Mouse (Mus musculus): ENCODE data around the gene Gpatch4. TPM values are rescaled to one million over a fixed set of nuclear protein-coding genes. Genes with fewer than 3 reads are reported as not detected.

Gene Gpatch4
- polyA plus RNA-seq, 1 experiment from 2014 or later = 14.3 TPM

DNA sequence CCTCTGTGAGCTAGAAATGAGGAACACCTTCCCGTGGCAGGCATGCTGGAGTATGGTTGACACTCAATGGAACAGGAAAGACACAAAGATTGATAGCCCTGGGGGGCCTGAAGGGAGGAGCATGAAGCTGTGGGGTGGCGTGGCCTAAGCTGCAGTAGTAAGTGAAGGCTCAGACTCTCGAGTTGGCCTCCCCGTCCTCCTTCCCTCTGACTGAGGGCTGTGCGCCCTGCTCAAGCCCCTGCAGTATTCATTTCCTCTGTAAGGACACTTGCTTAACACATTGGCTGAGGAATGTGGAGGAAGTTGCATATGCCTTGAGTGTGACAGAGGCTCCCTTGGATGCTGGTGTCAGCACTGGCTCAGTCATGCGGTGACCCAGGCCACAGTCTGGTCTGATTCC, 59.7 kb downstream of the Gpatch4 start:
- Histone ChIP-seq H3K9me3 (ENCODE audit: low read length) (no peaks in the 10 kb centered on the region), H3K4me1 (ENCODE audit: insufficient read depth) (no peaks in the 10 kb centered on the region), H3K4me2 (ENCODE audit: low read depth, low read length) (no peak overlapping the region), H3K9ac (replicated peaks) (no peak overlapping the region), H3K27me3 (ENCODE audit: insufficient read depth, low read length) (no peaks in the 10 kb centered on the region), H3K4me3 (ENCODE audit: low read depth, low read length) (no peak overlapping the region), H3K36me3 (replicated peaks; ENCODE audit: insufficient read depth, low read length) (peaks cover 12% of the 10 kb centered on the region), H3K27ac (ENCODE audit: low read depth) (peak overlapping the region; percentile 72)
- 56% methylated on average over 6 of the region's 6 CpGs for WGBS (ENCODE audit: insufficient replicate concordance)
- no peak for TF ChIP-seq EP300 (IDR thresholded peaks at IDR 0.05; ENCODE audit: low read depth)
- TF ChIP-seq CTCF (IDR thresholded peaks at IDR 0.05; ENCODE audit: low read depth) = no peak
- DNase-seq = peak; percentile 33
- peak; percentile 76 for ATAC-seq

Other genes starting within 250 kb of the Gpatch4 start
- gene Ntrk1, start 247.9 kb upstream of the Gpatch4 start, polyA plus RNA-seq (2015; fragmentation: Nextera tagmentation; extraction: Ambion mirVana) = 0.47 and 0.53 TPM in 2 replicates
- not detected in 2 replicates for gene Insrr, start 246.2 kb upstream of the Gpatch4 start, polyA plus RNA-seq (2015; fragmentation: Nextera tagmentation; extraction: Ambion mirVana)
- gene Pear1, start 218.8 kb upstream of the Gpatch4 start, polyA plus RNA-seq (2015; fragmentation: Nextera tagmentation; extraction: Ambion mirVana) = 4.8 and 5.1 TPM in 2 replicates
- 0.74 and 0.75 TPM in 2 replicates for gene Sh2d2a, start 196.4 kb upstream of the Gpatch4 start, polyA plus RNA-seq (2015; fragmentation: Nextera tagmentation; extraction: Ambion mirVana)
- gene Prcc, start 157.5 kb upstream of the Gpatch4 start, polyA plus RNA-seq (2015; fragmentation: Nextera tagmentation; extraction: Ambion mirVana) = 4.4 and 4.5 TPM in 2 replicates
- gene Hdgf, start 136.8 kb upstream of the Gpatch4 start, polyA plus RNA-seq (2015; fragmentation: Nextera tagmentation; extraction: Ambion mirVana) = 116 and 123 TPM in 2 replicates
- 50.3 and 54.1 TPM in 2 replicates for gene Mrpl24, start 123.6 kb upstream of the Gpatch4 start, polyA plus RNA-seq (2015; fragmentation: Nextera tagmentation; extraction: Ambion mirVana)
- 12.3 and 13.2 TPM in 2 replicates for gene Isg20l2, start 112.8 kb upstream of the Gpatch4 start, polyA plus RNA-seq (2015; fragmentation: Nextera tagmentation; extraction: Ambion mirVana)
- 4.3 TPM in 2 replicates for gene Rrnad1, start 112.4 kb upstream of the Gpatch4 start, polyA plus RNA-seq (2015; fragmentation: Nextera tagmentation; extraction: Ambion mirVana)
- not detected in 2 replicates for gene Crabp2, start 94.4 kb upstream of the Gpatch4 start, polyA plus RNA-seq (2015; fragmentation: Nextera tagmentation; extraction: Ambion mirVana)
- gene Nes, start 72.0 kb upstream of the Gpatch4 start, polyA plus RNA-seq (2015; fragmentation: Nextera tagmentation; extraction: Ambion mirVana) = 0.83 and 0.95 TPM in 2 replicates
- gene Bcan, start 42.9 kb upstream of the Gpatch4 start, polyA plus RNA-seq (2015; fragmentation: Nextera tagmentation; extraction: Ambion mirVana) = 0.05 TPM in 1 of 2 replicates, not detected in the other
- gene Hapln2, start 15.5 kb upstream of the Gpatch4 start, polyA plus RNA-seq (2015; fragmentation: Nextera tagmentation; extraction: Ambion mirVana) = not detected in 2 replicates
- 78.0 and 80.1 TPM in 2 replicates for gene Naxe, start 15.4 kb downstream of the Gpatch4 start, polyA plus RNA-seq (2015; fragmentation: Nextera tagmentation; extraction: Ambion mirVana)
- gene Ttc24, start 35.2 kb downstream of the Gpatch4 start, polyA plus RNA-seq (2015; fragmentation: Nextera tagmentation; extraction: Ambion mirVana) = not detected in 2 replicates
- 2.9 and 3.2 TPM in 2 replicates for gene Iqgap3, start 38.9 kb downstream of the Gpatch4 start, polyA plus RNA-seq (2015; fragmentation: Nextera tagmentation; extraction: Ambion mirVana)
- gene Mef2d, start 99.3 kb downstream of the Gpatch4 start, polyA plus RNA-seq (2015; fragmentation: Nextera tagmentation; extraction: Ambion mirVana) = 5.7 and 6.4 TPM in 2 replicates
- gene Rhbg, start 211.6 kb downstream of the Gpatch4 start, polyA plus RNA-seq (2015; fragmentation: Nextera tagmentation; extraction: Ambion mirVana) = 6.5 and 7.0 TPM in 2 replicates
- gene Gm38392, start 244.1 kb downstream of the Gpatch4 start, polyA plus RNA-seq (2015; fragmentation: Nextera tagmentation; extraction: Ambion mirVana) = 0.64 and 1.0 TPM in 2 replicates

Measured in liver, postnatal 0 days (tissue).